Mouse (Mus musculus): ENCODE data around the gene Rfx1. TPM values are rescaled to one million over a fixed set of nuclear protein-coding genes. Genes with fewer than 3 reads are reported as not detected.

The Rfx1 gene
- 34.1 and 41.7 TPM in 2 replicates for polyA plus RNA-seq (2012; rRNA removed)

DNA sequence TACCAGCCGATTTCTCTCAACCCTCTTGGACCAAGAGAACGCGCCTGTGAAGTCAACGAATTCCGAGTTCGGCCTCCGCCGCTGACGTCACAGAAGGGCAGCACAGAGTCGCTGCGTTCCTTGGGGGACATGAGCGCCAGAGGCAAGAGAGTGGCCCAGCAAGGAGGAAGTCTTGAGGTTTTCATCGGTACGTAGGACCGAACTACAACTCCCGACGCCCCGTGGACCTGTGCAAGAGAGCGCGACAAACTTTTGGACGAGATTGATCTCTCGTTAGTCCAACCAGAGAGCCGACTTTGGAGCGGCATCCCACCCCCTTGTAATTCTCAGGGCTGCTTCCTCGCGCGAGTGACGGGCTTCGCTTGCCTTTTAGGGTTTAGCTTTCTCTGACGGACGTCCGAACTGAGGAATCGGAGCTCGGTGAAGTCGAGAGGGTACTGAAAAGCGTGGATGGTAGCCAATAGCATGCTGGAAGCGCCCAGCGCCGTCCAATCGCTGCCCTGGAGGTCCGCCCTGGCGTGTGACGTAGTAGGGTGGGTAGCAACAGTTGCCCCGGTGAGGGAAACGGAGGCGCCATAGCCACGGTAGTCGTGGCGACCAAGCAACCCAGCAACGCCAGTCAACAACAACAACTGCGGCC lies at the start of gene Rfx1:
Rfx1 (plus strand) TSS at position 544 of the 640 bp plus-strand sequence.
- peak; percentile 100 for DNase-seq (ENCODE audit: low read depth)
- TF ChIP-seq POLR2A (IDR thresholded peaks at IDR 0.05; ENCODE audit: borderline replicate concordance, extremely low read depth, insufficient read depth, insufficient read length, poor library complexity, severe bottlenecking): peak; percentile 48; the same call in 1 of the 2 replicates
- TF ChIP-seq CTCF (IDR thresholded peaks at IDR 0.05; ENCODE audit: borderline replicate concordance, extremely low read depth, insufficient read depth, insufficient read length): no peak

DNA sequence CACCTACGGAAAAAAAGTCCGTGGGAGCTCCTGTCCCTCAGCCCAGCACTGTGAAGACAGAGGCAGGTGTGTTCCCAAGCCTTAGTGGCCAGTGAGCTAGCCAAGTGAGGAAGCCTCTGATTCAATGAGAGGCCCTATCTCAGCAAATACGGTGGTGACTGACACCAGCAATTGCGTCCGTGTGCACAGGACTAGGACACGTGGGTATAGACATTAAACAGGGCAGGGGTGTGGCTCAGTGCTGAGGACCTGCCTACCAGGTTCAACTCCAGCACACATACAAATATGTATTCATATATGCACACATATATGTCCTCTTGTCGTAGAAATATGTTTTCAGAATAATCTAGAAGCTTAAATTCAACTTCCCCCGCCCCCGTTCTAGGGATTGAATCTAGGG lies 46.9 kb upstream of the Rfx1 start:
- no peak for DNase-seq (ENCODE audit: low read depth)
- TF ChIP-seq CTCF (IDR thresholded peaks at IDR 0.05; ENCODE audit: borderline replicate concordance, extremely low read depth, insufficient read depth, insufficient read length) (no peak), POLR2A (IDR thresholded peaks at IDR 0.05; ENCODE audit: borderline replicate concordance, extremely low read depth, insufficient read depth, insufficient read length, poor library complexity, severe bottlenecking) (no peak)

DNA sequence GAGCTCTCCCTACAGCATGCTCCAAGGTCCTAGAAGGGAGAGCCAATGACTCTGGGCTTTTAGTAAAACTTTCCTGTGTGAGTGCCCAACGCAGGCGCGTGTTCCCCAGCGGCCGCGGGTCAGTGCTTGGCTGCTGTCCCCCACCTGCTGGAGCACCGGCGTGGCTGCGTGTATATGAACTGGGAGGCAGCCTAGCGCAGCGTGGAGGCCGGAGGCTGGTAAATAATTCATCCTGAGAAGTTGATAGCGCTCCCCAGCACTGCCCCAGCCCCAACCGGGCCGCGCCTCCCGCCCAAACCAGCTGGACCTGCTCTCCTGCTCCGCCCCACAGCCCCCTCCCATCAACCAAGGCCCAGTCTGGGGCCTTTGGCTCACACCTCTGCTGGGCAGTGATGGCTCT lies 45.5 kb upstream of the Rfx1 start, which contains the start of gene Palm3:
Palm3 (plus strand) TSS at position 376 of the 400 bp plus-strand sequence.
- TF ChIP-seq CTCF (IDR thresholded peaks at IDR 0.05; ENCODE audit: borderline replicate concordance, extremely low read depth, insufficient read depth, insufficient read length) (no peak), POLR2A (IDR thresholded peaks at IDR 0.05; ENCODE audit: borderline replicate concordance, extremely low read depth, insufficient read depth, insufficient read length, poor library complexity, severe bottlenecking) (no peak)
- DNase-seq (ENCODE audit: low read depth): no peak

DNA sequence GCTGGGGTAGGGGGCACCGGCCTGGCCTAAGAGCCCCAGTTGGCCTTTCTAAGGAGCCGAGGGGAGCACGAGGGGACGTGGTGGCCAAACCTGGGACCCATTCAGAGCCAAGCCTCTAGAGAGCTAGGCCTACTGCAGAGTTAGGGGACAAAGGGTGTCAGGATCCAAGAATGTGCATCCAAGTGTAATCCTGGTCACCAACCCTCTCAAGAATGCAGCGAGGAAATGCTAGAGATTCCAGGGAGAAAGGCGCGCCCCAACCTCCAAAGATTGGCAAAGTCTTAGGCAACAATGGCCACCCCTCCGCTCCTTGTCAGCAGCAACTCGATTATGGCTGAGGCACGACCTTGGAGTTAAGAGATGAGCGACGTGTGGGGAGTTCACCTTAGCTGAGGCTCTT lies 45.1 kb upstream of the Rfx1 start:
- DNase-seq (ENCODE audit: low read depth): no peak
- TF ChIP-seq CTCF (IDR thresholded peaks at IDR 0.05; ENCODE audit: borderline replicate concordance, extremely low read depth, insufficient read depth, insufficient read length) (no peak), POLR2A (IDR thresholded peaks at IDR 0.05; ENCODE audit: borderline replicate concordance, extremely low read depth, insufficient read depth, insufficient read length, poor library complexity, severe bottlenecking) (no peak)

DNA sequence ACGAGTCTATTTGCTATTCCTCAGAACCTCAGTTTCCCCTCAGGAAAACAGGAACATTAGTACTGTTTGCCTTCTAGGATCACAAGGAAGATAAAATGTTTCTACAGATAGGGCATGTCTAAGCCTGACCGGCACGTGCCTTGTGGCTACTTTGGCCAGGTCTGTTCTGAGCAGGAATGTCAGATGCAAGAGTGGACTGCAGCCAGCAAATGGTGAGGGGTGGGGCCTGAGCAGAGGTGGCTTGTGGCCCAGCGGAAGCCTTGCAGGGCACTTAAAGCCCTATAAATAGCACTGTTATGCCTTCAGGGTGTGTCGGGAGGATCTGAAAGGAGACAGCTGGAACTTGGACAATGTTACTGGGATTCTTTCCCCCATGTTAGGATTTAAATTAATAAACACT lies 43.5 kb upstream of the Rfx1 start:
- TF ChIP-seq CTCF (IDR thresholded peaks at IDR 0.05; ENCODE audit: borderline replicate concordance, extremely low read depth, insufficient read depth, insufficient read length) (no peak), POLR2A (IDR thresholded peaks at IDR 0.05; ENCODE audit: borderline replicate concordance, extremely low read depth, insufficient read depth, insufficient read length, poor library complexity, severe bottlenecking) (no peak)
- DNase-seq (ENCODE audit: low read depth): no peak

DNA sequence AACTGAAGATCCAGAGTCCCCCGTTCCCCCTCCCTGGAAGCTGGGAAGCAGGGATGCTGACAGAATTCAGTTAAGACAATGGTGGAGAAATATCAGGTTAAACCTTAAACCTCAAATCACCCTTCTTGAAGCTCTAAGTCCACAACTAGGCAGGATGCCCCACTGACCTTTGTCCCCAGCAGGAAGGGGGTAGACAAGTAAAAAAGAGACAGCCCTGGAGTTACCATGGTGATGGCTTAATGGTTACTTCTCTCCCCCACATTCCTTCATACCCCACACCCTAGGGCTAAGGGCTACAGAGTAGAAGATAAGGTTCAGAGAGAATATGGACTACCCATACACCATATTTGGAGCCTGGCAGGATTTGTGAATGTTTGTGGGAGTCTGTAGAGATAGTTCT lies 43.0 kb upstream of the Rfx1 start:
- TF ChIP-seq CTCF (IDR thresholded peaks at IDR 0.05; ENCODE audit: borderline replicate concordance, extremely low read depth, insufficient read depth, insufficient read length): no peak
- no peak for TF ChIP-seq POLR2A (IDR thresholded peaks at IDR 0.05; ENCODE audit: borderline replicate concordance, extremely low read depth, insufficient read depth, insufficient read length, poor library complexity, severe bottlenecking)
- no peak for DNase-seq (ENCODE audit: low read depth)

DNA sequence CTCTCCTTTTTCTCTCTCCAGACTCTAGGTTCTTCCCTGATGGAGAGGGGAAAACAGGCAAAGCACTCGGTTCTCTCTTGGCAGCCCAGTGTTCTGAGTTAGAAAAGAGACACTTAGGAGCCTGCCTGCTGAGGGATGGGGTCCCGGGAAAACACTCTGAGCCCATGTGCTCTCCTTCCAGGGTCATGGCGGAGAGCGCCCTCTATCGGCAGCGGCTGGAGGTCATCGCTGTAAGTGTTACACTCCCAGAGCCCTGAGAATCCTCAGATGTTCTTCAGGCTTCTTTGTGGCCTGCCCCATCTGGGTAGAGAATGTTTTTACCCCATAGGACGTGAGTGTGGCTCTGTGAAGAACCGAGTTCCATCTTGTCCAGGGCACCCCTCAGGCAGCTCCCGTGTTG lies 42.5 kb upstream of the Rfx1 start:
- no peak for DNase-seq (ENCODE audit: low read depth)
- TF ChIP-seq CTCF (IDR thresholded peaks at IDR 0.05; ENCODE audit: borderline replicate concordance, extremely low read depth, insufficient read depth, insufficient read length) (peak; percentile 78), POLR2A (IDR thresholded peaks at IDR 0.05; ENCODE audit: borderline replicate concordance, extremely low read depth, insufficient read depth, insufficient read length, poor library complexity, severe bottlenecking) (no peak)

DNA sequence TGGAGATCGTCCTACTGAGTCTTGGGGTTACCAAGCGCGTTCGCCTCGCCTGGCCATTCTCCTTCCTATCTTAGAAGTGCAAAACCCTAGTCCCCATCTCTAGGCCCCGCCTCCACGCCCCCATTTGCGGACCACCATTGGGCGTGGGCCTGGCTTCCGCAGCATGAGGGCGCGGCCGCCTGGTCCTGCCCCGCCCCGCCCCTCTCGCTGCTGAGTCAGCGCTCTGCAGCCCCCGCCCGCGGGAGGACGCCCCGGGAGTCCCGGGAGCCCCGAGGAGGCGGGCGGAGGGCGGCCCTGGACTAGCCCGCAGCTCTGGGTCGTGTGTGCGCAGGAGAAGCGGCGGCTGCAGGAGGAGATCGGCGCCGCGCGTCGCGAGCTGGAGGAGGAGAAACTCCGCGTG lies 40.8 kb upstream of the Rfx1 start:
- TF ChIP-seq POLR2A (IDR thresholded peaks at IDR 0.05; ENCODE audit: borderline replicate concordance, extremely low read depth, insufficient read depth, insufficient read length, poor library complexity, severe bottlenecking) (no peak), CTCF (IDR thresholded peaks at IDR 0.05; ENCODE audit: borderline replicate concordance, extremely low read depth, insufficient read depth, insufficient read length) (no peak)
- peak; percentile 84 for DNase-seq (ENCODE audit: low read depth)

DNA sequence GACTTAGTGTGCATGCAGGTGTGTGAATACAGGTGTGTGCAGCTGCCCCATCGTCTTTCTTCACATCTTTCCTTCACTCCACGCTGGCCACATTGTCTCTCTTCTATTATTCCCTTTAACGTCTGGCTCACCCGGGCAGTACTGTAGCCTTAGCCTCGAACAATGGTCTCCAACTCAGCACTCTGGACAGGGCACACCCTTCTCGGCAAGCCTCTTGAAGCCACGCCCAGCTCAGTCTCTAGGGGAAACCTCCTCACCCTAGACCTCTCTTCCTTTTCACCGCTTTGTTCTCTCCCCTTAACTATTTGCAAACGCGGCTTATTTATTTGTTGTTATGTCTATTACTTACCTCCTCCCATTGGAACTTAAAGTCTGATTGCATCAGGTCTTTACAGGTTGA lies 39.2 kb upstream of the Rfx1 start:
- TF ChIP-seq POLR2A (IDR thresholded peaks at IDR 0.05; ENCODE audit: borderline replicate concordance, extremely low read depth, insufficient read depth, insufficient read length, poor library complexity, severe bottlenecking): no peak
- TF ChIP-seq CTCF (IDR thresholded peaks at IDR 0.05; ENCODE audit: borderline replicate concordance, extremely low read depth, insufficient read depth, insufficient read length): no peak
- DNase-seq (ENCODE audit: low read depth): no peak

DNA sequence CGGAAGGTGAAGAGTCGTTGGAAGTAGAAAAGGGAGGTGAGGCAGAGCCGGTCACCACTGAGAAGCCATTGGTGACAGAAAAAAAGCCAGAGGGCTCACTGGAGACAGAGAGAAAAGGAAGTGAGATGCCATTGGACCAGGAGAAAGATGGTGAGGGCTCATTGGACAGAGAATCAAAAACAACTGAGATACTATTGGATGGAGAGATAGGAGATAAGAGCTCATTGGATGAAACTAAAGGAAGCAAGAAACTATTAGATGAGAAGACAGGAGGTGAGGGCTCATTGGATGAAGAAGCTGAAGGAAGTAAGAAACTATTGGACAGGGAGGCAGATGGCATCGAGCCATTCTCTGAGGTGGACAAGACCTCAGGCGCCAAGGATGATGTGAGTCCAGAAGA lies 37.4 kb upstream of the Rfx1 start:
- DNase-seq (ENCODE audit: low read depth): no peak
- TF ChIP-seq CTCF (IDR thresholded peaks at IDR 0.05; ENCODE audit: borderline replicate concordance, extremely low read depth, insufficient read depth, insufficient read length): no peak
- no peak for TF ChIP-seq POLR2A (IDR thresholded peaks at IDR 0.05; ENCODE audit: borderline replicate concordance, extremely low read depth, insufficient read depth, insufficient read length, poor library complexity, severe bottlenecking)

DNA sequence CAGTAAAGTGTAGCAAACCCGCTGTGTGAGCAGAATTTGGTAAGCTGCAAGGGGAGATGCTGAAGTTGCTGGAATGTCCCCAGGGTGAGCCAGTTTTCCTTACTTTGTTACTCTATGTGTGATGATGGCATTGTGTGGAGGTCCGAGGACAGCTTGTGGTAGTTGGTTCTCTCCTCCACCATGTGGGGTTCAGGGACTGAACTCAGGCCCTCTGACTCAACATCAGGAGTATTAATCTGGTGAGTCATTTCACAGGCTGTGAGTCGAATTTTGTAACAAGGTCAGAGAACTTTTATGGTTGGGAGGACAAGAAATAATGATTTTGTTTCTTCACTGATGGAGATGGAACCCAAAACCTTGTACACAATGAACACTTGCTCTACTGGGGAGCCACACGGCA lies 33.9 kb upstream of the Rfx1 start:
- TF ChIP-seq POLR2A (IDR thresholded peaks at IDR 0.05; ENCODE audit: borderline replicate concordance, extremely low read depth, insufficient read depth, insufficient read length, poor library complexity, severe bottlenecking) (no peak), CTCF (IDR thresholded peaks at IDR 0.05; ENCODE audit: borderline replicate concordance, extremely low read depth, insufficient read depth, insufficient read length) (no peak)
- DNase-seq (ENCODE audit: low read depth): no peak

DNA sequence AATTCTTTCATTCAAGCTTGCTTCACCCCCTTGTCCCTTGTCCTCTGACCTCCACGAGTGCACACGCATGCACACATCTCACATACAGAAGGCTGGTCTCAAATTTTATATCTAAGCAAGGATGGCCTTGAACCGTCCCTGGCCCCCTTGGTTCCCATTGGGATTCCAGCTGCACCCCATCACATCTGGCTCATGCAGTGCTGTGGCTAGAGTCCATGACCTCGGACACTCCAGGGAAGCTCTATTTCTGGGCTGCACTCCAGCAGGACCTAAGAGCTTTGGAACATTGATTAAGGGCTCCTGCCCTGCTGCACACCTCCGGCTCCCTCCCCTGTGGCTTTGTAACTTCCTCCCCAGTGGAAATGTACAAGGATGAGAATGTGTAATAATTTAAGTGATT lies 28.6 kb upstream of the Rfx1 start:
- DNase-seq (ENCODE audit: low read depth): no peak
- TF ChIP-seq CTCF (IDR thresholded peaks at IDR 0.05; ENCODE audit: borderline replicate concordance, extremely low read depth, insufficient read depth, insufficient read length): no peak
- no peak for TF ChIP-seq POLR2A (IDR thresholded peaks at IDR 0.05; ENCODE audit: borderline replicate concordance, extremely low read depth, insufficient read depth, insufficient read length, poor library complexity, severe bottlenecking)

Measured in brain, embryonic 14.5 days (tissue).